Mouse (Mus musculus) ES-E14 (cell line): Measurements from ENCODE around the gene Fgfr1op2.

Experiments
- CHD2 ChIP-seq: IDR thresholded peaks from 2 replicates; pipeline ENCODE4 v1.6.1; 2014; ENCODE audit warnings: mild to moderate bottlenecking, low read depth, low read length, inconsistent platforms
- HCFC1 ChIP-seq: IDR thresholded peaks from 2 replicates; pipeline ENCODE4 v1.6.1; 2012; ENCODE audit warnings: low read length, inconsistent platforms, borderline replicate concordance; ENCODE audit not compliant: insufficient read depth
- MAFK ChIP-seq: IDR thresholded peaks from 2 replicates; pipeline ENCODE4 v1.6.1; 2014; ENCODE audit warnings: mild to moderate bottlenecking, low read depth, low read length, inconsistent platforms; ENCODE audit not compliant: insufficient read depth
- ZC3H11A ChIP-seq: IDR thresholded peaks from 2 replicates; pipeline ENCODE4 v1.6.1; 2012; ENCODE audit warnings: low read depth, mild to moderate bottlenecking, inconsistent platforms, low read length, borderline replicate concordance
- ZNF384 ChIP-seq: IDR thresholded peaks from 2 replicates; pipeline ENCODE4 v1.6.1; 2012; ENCODE audit warnings: low read depth, low read length, inconsistent platforms

GRCm38 (mm10) chr6:146545289-146545865 is 31.6 kb upstream of the Fgfr1op2 start:
- TF ChIP-seq MAFK: no peak
- no peak for TF ChIP-seq CHD2
- TF ChIP-seq HCFC1: no peak
- no peak for TF ChIP-seq ZNF384
- TF ChIP-seq ZC3H11A: no peak
